10 mouse cellular contexts compared by ENCODE assay signal in genomic region chr9:109039681-109040080, GRCm38 (mm10). TPM values are rescaled to one million over a fixed set of nuclear protein-coding genes. Genes with fewer than 3 reads are reported as not detected.
DNase-seq lines count a peak whose midpoint lies in the region; ATAC-seq lines count a peak whose summit lies in the region.
"Had no signal": no experiment of that assay in that cellular context is flagged by ENCODE, and none has a peak within 500 bp of the region (broad histone marks: within the 10 kb centered on the region; RNA-seq: fewer than 3 reads in every experiment).

No protein-coding gene starts in this region.

- no peak overlapping the region for H3K9ac ChIP-seq in kidney, embryonic 16.5 days (replicated peaks; ENCODE audit: low read length)
- no peak overlapping the region for H3K9ac ChIP-seq in liver, embryonic 12.5 days

- DNase-seq in cerebellum, adult 9-11 months = peak; percentile 7
- no peak for DNase-seq in cerebellum, postnatal 14 days
- no peak for DNase-seq in kidney, adult 18-20 months
- DNase-seq in embryo, embryonic 10.5 days (ENCODE audit: low spot score) = no peak
- no peak for DNase-seq in left cerebral cortex, adult 8-10 months (ENCODE audit: low spot score in 2 of 2)
- DNase-seq: thymus, postnatal 14 days had no signal

- no peaks in the 10 kb centered on the region for H3K9me3 ChIP-seq in kidney, embryonic 16.5 days (ENCODE audit: low read length)
- no peaks in the 10 kb centered on the region for H3K9me3 ChIP-seq in liver, embryonic 12.5 days (replicated peaks)

- peak overlapping the region; percentile 77 for H3K4me3 ChIP-seq in kidney, embryonic 16.5 days (ENCODE audit: low read length)
- peak overlapping the region; percentile 90 for H3K4me3 ChIP-seq in brown adipose tissue, adult 24 weeks (ENCODE audit: insufficient read depth, low read depth, low read length)
- H3K4me3 ChIP-seq in liver, embryonic 12.5 days = no peak overlapping the region
- H3K4me3 ChIP-seq: erythroblast, embryonic 14.5 days had no signal

- 73% methylated on average over 4 of the region's 4 CpGs for WGBS in kidney, embryonic 16.5 days
- WGBS in liver, embryonic 12.5 days (ENCODE audit: insufficient replicate concordance) = 63% methylated on average over 4 of the region's 4 CpGs

- H3K27ac ChIP-seq in kidney, embryonic 16.5 days (ENCODE audit: low read length) = no peak overlapping the region
- peak overlapping the region; percentile 48 for H3K27ac ChIP-seq in brown adipose tissue, adult 24 weeks (replicated peaks; ENCODE audit: low read depth, low read length)
- no peak overlapping the region for H3K27ac ChIP-seq in liver, embryonic 12.5 days

- H3K27me3 ChIP-seq in kidney, embryonic 16.5 days (ENCODE audit: insufficient read depth, low read length) = no peaks in the 10 kb centered on the region
- H3K27me3 ChIP-seq in liver, embryonic 12.5 days (replicated peaks) = peaks cover 17% of the 10 kb centered on the region

- no peak for ATAC-seq in kidney, embryonic 16.5 days (ENCODE audit: low FRiP score, low TSS enrichment)
- ATAC-seq in liver, embryonic 12.5 days = no peak

- H3K4me2 ChIP-seq in kidney, embryonic 16.5 days (replicated peaks; ENCODE audit: low read depth, low read length) = peak overlapping the region; percentile 82
- H3K4me2 ChIP-seq in liver, embryonic 12.5 days = peak overlapping the region; percentile 89

- peaks cover 22% of the 10 kb centered on the region for H3K4me1 ChIP-seq in kidney, embryonic 16.5 days (ENCODE audit: insufficient read depth, low read length)
- peaks cover 8% of the 10 kb centered on the region; the same call in 1 of the 2 replicates for H3K4me1 ChIP-seq in brown adipose tissue, adult 24 weeks (ENCODE audit: control insufficient read depth, insufficient read depth, insufficient read length, low read length)
- H3K4me1 ChIP-seq in liver, embryonic 12.5 days = peaks cover 31% of the 10 kb centered on the region

- no peaks in the 10 kb centered on the region for H3K36me3 ChIP-seq in kidney, embryonic 16.5 days (ENCODE audit: insufficient read depth, low read length)
- H3K36me3 ChIP-seq in liver, embryonic 12.5 days = no peaks in the 10 kb centered on the region

RNA-seq across cellular contexts. Expression of gene Shisa5, which starts 1.3 kb away (rescaled TPM):
- 104 and 110 TPM in 2 replicates for polyA plus RNA-seq in kidney, embryonic 16.5 days (2015; fragmentation: Nextera tagmentation; extraction: Ambion mirVana)
- 30.4 and 48.6 TPM in 2 replicates for polyA plus RNA-seq in brown adipose tissue, adult 24 weeks (2012; ENCODE audit: insufficient read depth, insufficient read length, missing spikeins)
- polyA plus RNA-seq in liver, embryonic 12.5 days (2016; fragmentation: Nextera tagmentation; extraction: Ambion mirVana) = 19.0 and 21.5 TPM in 2 replicates
- total RNA-seq in left cerebral cortex, adult 8-10 months (2022) = 10 to 100 TPM; 81.8 to 96.8 (median 91.6) TPM

RNA-seq across cellular contexts. Expression of gene Trex1, which starts 19.9 kb away (rescaled TPM):
- polyA plus RNA-seq in kidney, embryonic 16.5 days (2015; fragmentation: Nextera tagmentation; extraction: Ambion mirVana) = 13.6 and 16.6 TPM in 2 replicates
- polyA plus RNA-seq in brown adipose tissue, adult 24 weeks (2012; ENCODE audit: insufficient read depth, insufficient read length, missing spikeins) = 6.6 and 16.6 TPM in 2 replicates
- 8.8 and 9.1 TPM in 2 replicates for polyA plus RNA-seq in liver, embryonic 12.5 days (2016; fragmentation: Nextera tagmentation; extraction: Ambion mirVana)
- total RNA-seq in left cerebral cortex, adult 8-10 months (2022) = 10 to 100 TPM; 11.8 to 17.1 (median 14.0) TPM

RNA-seq across cellular contexts. Expression of gene Atrip, which starts 34.2 kb away (rescaled TPM):
- 26.7 and 30.7 TPM in 2 replicates for polyA plus RNA-seq in kidney, embryonic 16.5 days (2015; fragmentation: Nextera tagmentation; extraction: Ambion mirVana)
- polyA plus RNA-seq in brown adipose tissue, adult 24 weeks (2012; ENCODE audit: insufficient read depth, insufficient read length, missing spikeins) = 3.6 and 4.8 TPM in 2 replicates
- polyA plus RNA-seq in liver, embryonic 12.5 days (2016; fragmentation: Nextera tagmentation; extraction: Ambion mirVana) = 18.6 and 19.4 TPM in 2 replicates
- total RNA-seq in left cerebral cortex, adult 8-10 months (2022) = 10 to 100 TPM; 24.7 to 31.7 (median 27.3) TPM

RNA-seq across cellular contexts. Expression of gene Ccdc51, which starts 42.6 kb away (rescaled TPM):
- polyA plus RNA-seq in kidney, embryonic 16.5 days (2015; fragmentation: Nextera tagmentation; extraction: Ambion mirVana) = 16.5 and 16.8 TPM in 2 replicates
- 10.8 and 14.4 TPM in 2 replicates for polyA plus RNA-seq in brown adipose tissue, adult 24 weeks (2012; ENCODE audit: insufficient read depth, insufficient read length, missing spikeins)
- 14.5 and 15.3 TPM in 2 replicates for polyA plus RNA-seq in liver, embryonic 12.5 days (2016; fragmentation: Nextera tagmentation; extraction: Ambion mirVana)
- total RNA-seq in left cerebral cortex, adult 8-10 months (2022) = 1 to 10 TPM; 6.8 to 8.0 (median 7.7) TPM

RNA-seq across cellular contexts. Expression of gene Tma7, which starts 42.7 kb away (rescaled TPM):
- 494 and 537 TPM in 2 replicates for polyA plus RNA-seq in kidney, embryonic 16.5 days (2015; fragmentation: Nextera tagmentation; extraction: Ambion mirVana)
- 232 and 572 TPM in 2 replicates for polyA plus RNA-seq in brown adipose tissue, adult 24 weeks (2012; ENCODE audit: insufficient read depth, insufficient read length, missing spikeins)
- 522 and 538 TPM in 2 replicates for polyA plus RNA-seq in liver, embryonic 12.5 days (2016; fragmentation: Nextera tagmentation; extraction: Ambion mirVana)
- 100 to 1,000 TPM; 291 to 329 (median 323) TPM for total RNA-seq in left cerebral cortex, adult 8-10 months (2022)
